Mouse (Mus musculus) megakaryocyte, embryonic 14.5 days (primary cell): Measurements from ENCODE around the gene Lekr1.

Source experiments
- FLI1 ChIP-seq: IDR thresholded peaks from 2 replicates; pipeline ENCODE4 v1.6.1; 2012; ENCODE audit warnings: low read length, inconsistent platforms, mixed read lengths
- GATA1 ChIP-seq: IDR thresholded peaks from 3 replicates; pipeline ENCODE4 v1.6.1; 2012; ENCODE audit warnings: mixed read lengths, low read length, inconsistent platforms, borderline replicate concordance

DNA sequence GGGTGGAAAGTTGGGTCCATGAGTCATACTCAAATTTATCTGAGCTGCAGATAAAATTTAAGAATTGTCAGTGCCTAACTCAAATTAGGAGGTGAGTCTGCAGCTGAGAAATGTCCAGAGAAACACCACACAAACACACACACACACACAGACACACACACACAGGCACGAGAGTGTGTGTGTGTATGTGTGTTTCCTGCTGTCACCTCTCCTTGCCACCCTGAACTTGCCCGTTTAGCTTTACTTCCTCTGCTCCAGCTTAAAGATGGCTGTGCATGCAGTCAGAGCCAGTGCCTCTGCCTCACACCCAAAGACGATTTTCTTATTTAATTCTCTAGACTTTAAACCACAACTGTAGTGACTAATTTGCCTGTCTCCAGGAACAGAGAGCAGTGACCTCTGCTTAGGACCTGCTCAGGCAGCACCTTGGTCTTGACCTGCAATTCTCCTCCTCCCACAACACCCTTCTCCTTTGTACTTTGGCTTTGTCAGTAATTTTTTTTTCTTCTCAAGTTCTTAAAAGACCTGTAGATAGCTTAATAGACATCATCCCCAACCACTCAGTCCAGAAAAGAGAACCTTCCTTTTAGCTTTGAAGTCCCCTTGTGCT is 124.2 kb downstream of the Lekr1 start:
- TF ChIP-seq GATA1 (no peak), FLI1 (no peak)
